ENCODE assay signal across 8 mouse cellular contexts in genomic region chr10:128492633-128493311, GRCm38 (mm10). TPM values are rescaled to one million over a fixed set of nuclear protein-coding genes. Genes with fewer than 3 reads are reported as not detected.
A peak's percentile ranks its signal among the peaks of the same experiment; 100 is the strongest.
DNase-seq lines count a peak whose midpoint lies in the region; ATAC-seq and TF ChIP-seq lines count a peak whose summit lies in the region.

No protein-coding gene starts in this region.

- H3K36me3 ChIP-seq in intestine, postnatal 0 days (ENCODE audit: control insufficient read depth, insufficient read depth), result peaks cover 25% of the 10 kb centered on the region
- H3K36me3 ChIP-seq in liver, embryonic 13.5 days, result peaks cover 45% of the 10 kb centered on the region

- 9% methylated on average over 12 of the region's 12 CpGs for WGBS in intestine, postnatal 0 days
- WGBS in liver, embryonic 13.5 days (ENCODE audit: insufficient replicate concordance), result 24% methylated on average over 12 of the region's 12 CpGs

- no peaks in the 10 kb centered on the region for H3K9me3 ChIP-seq in intestine, postnatal 0 days (ENCODE audit: control insufficient read depth)
- no peaks in the 10 kb centered on the region for H3K9me3 ChIP-seq in liver, embryonic 13.5 days (replicated peaks)

- ATAC-seq in intestine, postnatal 0 days, result peak; percentile 54
- peak; percentile 63 for ATAC-seq in liver, embryonic 13.5 days (ENCODE audit: low read depth)

- no peaks in the 10 kb centered on the region for H3K4me1 ChIP-seq in intestine, postnatal 0 days (replicated peaks; ENCODE audit: control insufficient read depth, insufficient read depth, low read length)
- H3K4me1 ChIP-seq in liver, embryonic 13.5 days (replicated peaks), result peaks cover 61% of the 10 kb centered on the region

- TF ChIP-seq CTCF in intestine, postnatal 0 days (IDR thresholded peaks at IDR 0.05; ENCODE audit: low read depth), result no peak; the same call in 1 of the 2 replicates

- H3K9ac ChIP-seq in intestine, postnatal 0 days (ENCODE audit: low read depth, low read length), result peak overlapping the region; percentile 90
- H3K9ac ChIP-seq in liver, embryonic 13.5 days, result peak overlapping the region; percentile 93

- peak overlapping the region; percentile 94 for H3K4me3 ChIP-seq in intestine, postnatal 0 days (ENCODE audit: low read depth, low read length)
- H3K4me3 ChIP-seq in liver, embryonic 13.5 days (replicated peaks), result peak overlapping the region; percentile 88

- H3K27ac ChIP-seq in intestine, postnatal 0 days (ENCODE audit: low read depth, low read length), result peak overlapping the region; percentile 95
- peak overlapping the region; percentile 91 for H3K27ac ChIP-seq in liver, embryonic 13.5 days

- H3K27me3 ChIP-seq in intestine, postnatal 0 days (replicated peaks; ENCODE audit: control insufficient read depth, insufficient read depth, low read length), result no peaks in the 10 kb centered on the region
- H3K27me3 ChIP-seq in liver, embryonic 13.5 days, result no peaks in the 10 kb centered on the region

- peak; percentile 71 for DNase-seq in A20 (ENCODE audit: low read depth, low spot score)
- DNase-seq in Muller cell, postnatal 12 days (ENCODE audit: inconsistent ontology term), result peak; percentile 92
- DNase-seq in embryo, embryonic 10 days (ENCODE audit: low spot score), result peak; percentile 63
- peak; percentile 99 for DNase-seq in heart, adult 11 months
- peak; percentile 52 for DNase-seq in liver, embryonic 13.5 days
- DNase-seq in neural tube, embryonic 10.5 days (ENCODE audit: extremely low spot score, low spot score), result peak; percentile 49
- DNase-seq in thymus, postnatal 25 days, result peak; percentile 40

- H3K4me2 ChIP-seq in intestine, postnatal 0 days (replicated peaks; ENCODE audit: low read depth), result peak overlapping the region; percentile 91
- peak overlapping the region; percentile 93 for H3K4me2 ChIP-seq in liver, embryonic 13.5 days

RNA-seq across cellular contexts. Expression of gene Myl6, which starts 1.2 kb away (rescaled TPM):
- 2,493 and 2,543 TPM in 2 replicates for polyA plus RNA-seq in intestine, postnatal 0 days (2015; fragmentation: Nextera tagmentation; extraction: Ambion mirVana)
- 498 and 524 TPM in 2 replicates for polyA plus RNA-seq in liver, embryonic 13.5 days (2015; fragmentation: Nextera tagmentation; extraction: Ambion mirVana)

RNA-seq across cellular contexts. Expression of gene Myl6b, which starts 5.7 kb away (rescaled TPM):
- 1.3 and 1.8 TPM in 2 replicates for polyA plus RNA-seq in intestine, postnatal 0 days (2015; fragmentation: Nextera tagmentation; extraction: Ambion mirVana)
- 1.2 and 1.3 TPM in 2 replicates for polyA plus RNA-seq in liver, embryonic 13.5 days (2015; fragmentation: Nextera tagmentation; extraction: Ambion mirVana)

RNA-seq across cellular contexts. Expression of gene Esyt1, which starts 32.9 kb away (rescaled TPM):
- polyA plus RNA-seq in intestine, postnatal 0 days (2015; fragmentation: Nextera tagmentation; extraction: Ambion mirVana), result 11.7 and 12.5 TPM in 2 replicates
- polyA plus RNA-seq in liver, embryonic 13.5 days (2015; fragmentation: Nextera tagmentation; extraction: Ambion mirVana), result 9.9 and 10.6 TPM in 2 replicates

RNA-seq across cellular contexts. Expression of gene Smarcc2, which starts 33.7 kb away (rescaled TPM):
- polyA plus RNA-seq in intestine, postnatal 0 days (2015; fragmentation: Nextera tagmentation; extraction: Ambion mirVana), result 31.1 and 31.6 TPM in 2 replicates
- polyA plus RNA-seq in liver, embryonic 13.5 days (2015; fragmentation: Nextera tagmentation; extraction: Ambion mirVana), result 18.5 and 30.1 TPM in 2 replicates

RNA-seq across cellular contexts. Expression of gene Zc3h10, which starts 54.8 kb away (rescaled TPM):
- polyA plus RNA-seq in intestine, postnatal 0 days (2015; fragmentation: Nextera tagmentation; extraction: Ambion mirVana), result 10.0 and 10.4 TPM in 2 replicates
- 6.2 and 7.1 TPM in 2 replicates for polyA plus RNA-seq in liver, embryonic 13.5 days (2015; fragmentation: Nextera tagmentation; extraction: Ambion mirVana)

Comparison
In these comparisons a context has a peak if more than half of its experiments do, and no peak if none do; other contexts are left out.
1. Peak in every context shown above with its lines: DNase-seq, ATAC-seq, H3K4me3 ChIP-seq and H3K27ac ChIP-seq.
2. DNase-seq: peak in every context shown above with its lines; median percentile 99 in heart, adult 11 months; 92 in Muller cell, postnatal 12 days; 71 in A20; 63 in embryo, embryonic 10 days; 52 in liver, embryonic 13.5 days; 49 in neural tube, embryonic 10.5 days; 40 in thymus, postnatal 25 days.